Mouse (Mus musculus) mouse trophoblast stem cell (cell line): Measurements from ENCODE around the gene Zmiz1.

Experiments
- in situ Hi-C, 2 experiments: fragments of 300-500 bp; cut with MseI, MboI; formaldehyde crosslinking; loops; 2 replicates in 1 of 2; 3 replicates in 1 of 2; pipeline ENCODE4 v1.15.1; 2025

Zmiz1 gene

GRCm38 (mm10) chr14:25534918-25535582 is 76.1 kb downstream of the Zmiz1 start:
- in situ Hi-C loops: no loop called here

GRCm38 (mm10) chr14:25535583-25535943 is 76.6 kb downstream of the Zmiz1 start:
- in situ Hi-C loops: no loop called here

DNA sequence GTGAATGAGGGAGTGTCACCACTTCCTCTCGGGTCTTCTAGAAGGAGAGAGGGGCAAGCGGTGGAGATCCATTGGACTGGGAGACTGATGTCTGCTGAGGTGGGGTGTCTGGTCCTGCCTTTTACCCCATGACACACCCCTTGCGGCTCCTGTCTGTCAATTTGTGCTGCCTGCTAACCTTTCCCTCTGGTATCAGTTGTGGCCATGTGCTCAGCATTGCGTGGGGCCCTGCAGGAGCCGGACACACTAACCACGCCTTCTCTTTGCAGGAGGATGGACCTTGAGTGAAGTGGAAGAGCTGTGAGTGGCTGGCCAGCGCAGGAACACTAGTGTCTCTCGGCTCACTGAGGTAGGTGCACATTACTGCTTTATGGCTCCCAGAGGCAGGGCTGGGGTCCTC is 77.5 kb downstream of the Zmiz1 start:
- in situ Hi-C loops: no loop called here

DNA sequence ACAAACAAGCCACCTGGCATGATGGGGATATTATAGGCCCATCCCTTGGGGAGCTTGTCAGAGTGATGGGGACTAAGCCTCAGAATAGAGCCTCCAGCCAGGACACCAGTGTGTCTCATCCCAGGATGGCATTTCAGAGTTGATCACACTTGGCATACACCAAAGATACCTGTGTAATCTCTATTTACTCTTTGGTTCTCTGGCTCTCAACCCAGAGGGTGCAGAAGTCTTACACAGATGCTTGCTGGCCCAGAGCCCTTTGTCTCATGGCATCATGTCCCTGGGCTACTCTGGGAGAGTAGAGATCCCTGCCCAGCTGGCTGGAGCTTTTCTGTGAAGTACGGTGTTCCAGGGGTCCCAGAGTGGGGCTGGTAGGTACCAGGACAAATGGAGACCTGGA is 78.4 kb downstream of the Zmiz1 start:
- in situ Hi-C loops: no loop called here

- in situ Hi-C loops: no loop called here
Measured at GRCm38 (mm10) chr14:25538522-25538921, 79.5 kb downstream of the Zmiz1 start.

- in situ Hi-C loops: no loop called here
Measured at GRCm38 (mm10) chr14:25539493-25540116, 80.6 kb downstream of the Zmiz1 start.

GRCm38 (mm10) chr14:25540172-25540571 is 81.2 kb downstream of the Zmiz1 start:
- in situ Hi-C loops: no loop called here

DNA sequence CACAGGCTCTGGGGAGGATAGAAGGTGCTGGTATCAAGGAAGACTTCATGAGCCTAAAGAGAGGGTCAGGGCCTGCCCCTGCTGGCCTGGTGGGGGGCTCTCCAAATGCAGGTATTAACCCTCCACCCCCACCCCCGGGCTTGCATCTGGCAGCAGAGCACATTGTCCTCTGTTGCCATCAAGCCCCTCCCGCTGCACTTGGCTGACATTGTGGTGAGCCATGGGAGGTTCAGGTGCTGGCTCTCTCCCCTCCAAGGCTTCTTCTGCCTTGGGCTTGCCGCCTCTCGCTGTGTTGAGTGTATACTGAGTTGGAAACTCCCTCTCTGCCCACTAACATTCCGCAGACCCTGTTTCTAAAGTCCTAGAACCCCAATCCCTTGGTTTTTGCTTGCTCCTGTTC is 82.2 kb downstream of the Zmiz1 start:
- in situ Hi-C loops: no loop called here

DNA sequence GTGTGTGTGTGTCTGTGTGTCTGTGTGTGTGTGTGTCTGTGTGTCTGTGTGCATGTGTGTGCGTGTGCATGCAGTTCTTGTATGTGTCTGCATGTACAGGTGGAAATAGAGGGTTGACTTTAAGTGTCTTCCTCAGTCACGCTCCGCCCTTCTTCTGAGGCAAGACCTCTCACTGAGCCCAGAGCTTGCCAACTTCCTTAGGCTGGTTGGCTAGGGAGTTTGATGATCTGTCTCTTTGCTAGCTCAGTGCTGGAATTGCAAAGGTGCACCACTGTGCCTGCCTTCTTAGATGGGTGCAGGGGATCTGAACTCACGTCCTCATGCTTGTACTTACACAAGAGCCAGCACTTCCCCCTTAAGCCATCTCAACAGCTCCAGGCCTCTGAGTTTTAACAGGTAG is 84.1 kb downstream of the Zmiz1 start:
- in situ Hi-C loops: no loop called here

DNA sequence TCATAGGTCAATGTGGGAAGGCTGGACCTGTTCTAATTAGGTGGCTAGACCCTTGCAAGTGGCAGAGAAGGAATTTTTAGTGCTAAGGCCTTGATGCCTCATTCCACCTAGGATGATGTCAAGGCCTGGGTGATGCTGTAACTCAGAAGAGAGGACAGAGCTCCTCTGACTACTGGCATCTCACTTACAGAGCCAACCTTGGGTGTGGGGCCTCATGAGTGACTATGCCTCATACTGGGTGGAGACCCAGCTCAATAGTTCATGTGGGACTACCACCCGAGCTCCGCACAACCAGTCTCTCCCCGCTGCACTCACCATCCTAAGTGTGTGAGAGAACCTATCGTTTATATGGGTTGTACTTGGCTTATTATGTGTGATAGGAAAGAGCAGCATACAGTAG is 84.9 kb downstream of the Zmiz1 start:
- in situ Hi-C loops: no loop called here

DNA sequence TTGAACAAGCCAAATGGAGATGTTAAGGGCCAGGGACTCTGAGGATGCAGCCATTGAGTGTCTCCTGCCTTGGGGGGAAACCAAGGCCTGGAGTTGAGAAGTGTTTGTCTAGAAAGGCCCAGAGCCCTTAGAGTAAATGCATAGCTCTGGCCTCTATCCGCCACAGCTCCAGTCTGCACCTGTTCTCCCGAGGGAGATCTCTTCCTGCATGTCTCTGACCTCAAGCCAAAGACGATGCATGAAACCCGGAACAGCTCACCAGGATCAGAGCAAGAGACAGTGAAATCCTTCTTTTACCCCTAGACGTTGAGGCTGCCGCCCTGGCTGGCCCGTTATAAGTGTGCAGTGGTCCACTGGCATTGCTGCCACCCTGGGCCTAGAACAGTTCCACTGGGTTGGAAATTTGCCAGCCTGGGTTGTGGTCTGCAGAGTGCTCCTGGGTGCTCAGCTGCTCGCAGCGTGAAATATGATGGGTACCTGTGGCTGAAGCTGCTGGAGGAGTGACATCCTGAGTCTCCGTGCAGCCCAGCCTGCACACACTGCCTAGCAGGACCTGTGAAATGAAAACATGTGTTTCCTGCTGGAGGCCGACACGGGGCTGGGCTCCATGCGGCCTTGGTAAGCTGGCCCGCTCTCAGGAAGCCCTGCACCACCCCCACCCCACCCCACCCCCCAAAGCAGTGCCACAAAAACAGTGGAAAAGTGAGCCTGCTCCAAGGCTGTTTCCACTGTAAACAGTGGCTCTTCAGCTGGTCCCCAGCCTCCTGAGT is 88.1 kb downstream of the Zmiz1 start:
- in situ Hi-C loops: no loop called here

GRCm38 (mm10) chr14:25547882-25548281 is 88.9 kb downstream of the Zmiz1 start:
- in situ Hi-C loops: no loop called here

- in situ Hi-C loops: no loop called here
Measured at GRCm38 (mm10) chr14:25548650-25549049, 89.7 kb downstream of the Zmiz1 start.

GRCm38 (mm10) chr14:25549125-25549524 is 90.1 kb downstream of the Zmiz1 start:
- in situ Hi-C loops: no loop called here

DNA sequence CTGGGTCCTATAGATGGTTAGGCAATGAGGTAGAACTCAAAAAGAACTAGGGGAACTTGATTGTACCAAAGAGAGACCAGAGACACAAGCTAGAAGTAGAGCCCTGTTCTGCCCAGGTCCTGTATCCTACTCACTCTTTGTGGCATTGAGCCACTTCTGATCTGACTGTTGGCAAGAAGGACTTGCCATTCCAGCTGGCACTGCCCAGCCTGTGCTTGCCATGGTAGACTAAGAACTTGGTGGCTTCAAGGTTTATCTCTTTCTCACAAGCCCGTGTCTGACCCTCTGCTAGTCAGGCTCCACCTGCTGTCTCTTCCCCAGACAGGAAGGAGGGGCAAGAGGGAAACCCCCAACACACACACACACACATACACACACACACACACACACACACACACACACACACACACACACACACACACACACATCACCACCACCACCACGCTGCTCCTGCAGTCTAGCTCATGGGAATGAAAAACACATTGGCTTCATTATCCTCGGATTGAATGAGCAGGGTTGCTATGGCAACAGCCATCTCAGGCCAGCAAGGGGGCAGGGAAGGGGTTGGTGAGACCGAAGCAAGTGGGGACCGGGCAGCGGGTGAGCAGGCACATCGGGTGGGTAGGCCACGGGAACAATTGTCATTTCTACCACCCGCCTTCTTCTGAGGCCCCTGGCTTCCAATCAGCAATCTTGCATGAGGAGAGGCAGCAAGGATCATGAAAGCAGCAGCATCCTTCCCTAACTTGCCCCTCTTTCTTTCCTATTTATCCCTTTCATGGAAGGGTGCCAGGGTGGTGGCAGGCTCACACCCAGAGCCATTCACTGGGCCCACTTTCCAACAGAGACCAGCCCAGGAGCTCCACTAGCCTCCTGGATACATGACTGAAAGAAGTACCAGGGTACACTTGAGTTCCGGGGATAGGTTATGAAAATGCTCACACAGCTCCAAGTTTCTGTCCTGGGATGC is 91.2 kb downstream of the Zmiz1 start:
- in situ Hi-C loops: loop anchor here (25.0 kb wide), 2 partner anchors 563 to 1038 kb away; no protein-coding TSS in a partner anchor

- in situ Hi-C loops: loop anchor here (25.0 kb wide), 2 partner anchors 564 to 1039 kb away; no protein-coding TSS in a partner anchor
Measured at GRCm38 (mm10) chr14:25551731-25552130, 92.7 kb downstream of the Zmiz1 start.

- in situ Hi-C loops: loop anchor here (25.0 kb wide), 2 partner anchors 566 to 1041 kb away; no protein-coding TSS in a partner anchor
Measured at GRCm38 (mm10) chr14:25553382-25553781, 94.4 kb downstream of the Zmiz1 start.

DNA sequence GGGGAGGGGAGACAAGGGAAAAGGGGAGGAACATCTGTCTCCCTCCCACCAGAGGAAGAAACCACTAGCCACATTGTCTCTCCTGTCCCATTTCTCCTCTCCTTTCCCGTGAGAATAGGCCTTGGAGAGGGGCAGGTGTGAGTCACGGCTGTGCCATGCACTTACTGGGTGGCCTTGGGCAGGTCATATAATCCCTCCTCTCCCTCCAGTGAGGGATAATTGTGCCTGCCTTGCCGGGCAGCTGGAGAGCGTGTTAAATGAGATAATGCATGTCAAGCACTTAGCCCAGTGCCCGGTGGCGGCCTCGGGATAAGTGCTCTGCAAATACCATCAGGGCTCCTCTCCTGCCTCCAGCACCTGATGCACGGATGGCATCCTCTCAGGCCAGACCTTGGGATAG is 95.8 kb downstream of the Zmiz1 start:
- in situ Hi-C loops: loop anchor here (25.0 kb wide), 2 partner anchors 567 to 1042 kb away; no protein-coding TSS in a partner anchor

DNA sequence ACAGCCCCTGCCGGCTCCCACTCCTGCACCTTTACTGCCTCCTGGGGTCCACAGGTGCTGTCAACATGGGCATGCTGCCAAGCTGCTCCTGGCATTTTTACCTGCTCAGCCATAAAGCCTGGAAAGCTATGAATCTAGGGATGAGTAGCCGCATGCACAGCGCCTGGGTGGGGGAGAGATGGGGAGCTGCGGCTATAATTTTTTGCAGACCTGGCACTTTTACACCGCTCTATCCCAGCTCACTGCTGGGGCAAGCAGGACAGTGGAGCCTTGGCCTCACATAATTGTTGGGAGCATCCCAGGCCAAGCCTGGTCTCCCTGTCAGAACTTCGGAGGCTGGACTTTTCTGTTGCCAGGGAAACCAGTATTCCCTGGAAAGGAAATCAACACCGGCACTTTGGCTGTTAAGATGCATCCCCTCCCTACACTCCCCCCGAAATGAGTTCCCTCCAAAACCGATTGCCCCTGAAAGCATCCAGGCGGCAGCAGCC is 96.4 kb downstream of the Zmiz1 start:
- in situ Hi-C loops: loop anchor here (25.0 kb wide), 2 partner anchors 568 to 1043 kb away; no protein-coding TSS in a partner anchor

DNA sequence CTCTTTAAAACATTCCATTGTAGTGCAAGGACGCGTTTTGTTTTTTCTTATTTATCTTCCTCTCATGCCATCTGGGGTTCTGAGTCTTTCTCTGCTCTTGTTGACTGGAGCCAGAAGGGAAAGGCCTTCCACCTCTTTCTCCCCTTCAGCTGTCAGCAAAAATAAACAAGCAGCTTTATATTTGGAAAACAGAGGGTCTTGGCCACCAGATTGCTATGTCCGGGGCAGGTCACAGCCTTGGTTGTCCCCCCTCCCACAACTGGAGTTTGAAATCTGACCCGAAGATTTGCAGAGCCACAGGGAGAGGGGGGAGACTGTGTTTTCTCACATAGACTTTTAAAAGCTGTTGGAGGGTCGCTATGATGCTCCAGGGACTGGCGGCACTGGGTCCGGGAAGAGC is 96.9 kb downstream of the Zmiz1 start:
- in situ Hi-C loops: loop anchor here (25.0 kb wide), 2 partner anchors 569 to 1044 kb away; no protein-coding TSS in a partner anchor

GRCm38 (mm10) chr14:25557014-25557413 is 98.0 kb downstream of the Zmiz1 start:
- in situ Hi-C loops: loop anchor here (25.0 kb wide), 2 partner anchors 570 to 1045 kb away; no protein-coding TSS in a partner anchor
